Mouse (Mus musculus) lung, embryonic 14.5 days (tissue): ENCODE data around the gene Bmp2k. TPM values are rescaled to one million over a fixed set of nuclear protein-coding genes. Genes with fewer than 3 reads are reported as not detected.

Source experiments
- ATAC-seq: fragments of 200-750 bp; cut with Nextera tagmentation; 2 replicates; pipeline ENCODE4 v1.8.0; 2017; ENCODE audit warnings: mild to moderate bottlenecking, moderate TSS enrichment, moderate library complexity; ENCODE audit not compliant: insufficient read depth
- DNase-seq: peaks from one replicate; pipeline ENCODE4 v3.0.0-alpha.2; 2015
- H3K27ac ChIP-seq: fragments of 300-500 bp; sonication (generic); 2 replicates; pipeline ENCODE4 v1.5.1; 2014; ENCODE audit warnings: low read depth, mild to moderate bottlenecking, moderate library complexity
- H3K27me3 ChIP-seq: fragments of 300-500 bp; sonication (generic); 2 replicates; pipeline ENCODE4 v1.6.1; 2014; ENCODE audit warnings: low read length, control low read depth; ENCODE audit not compliant: insufficient read depth
- H3K36me3 ChIP-seq: fragments of 300-500 bp; sonication (generic); 2 replicates; pipeline ENCODE4 v1.6.1; 2014; ENCODE audit warnings: control low read depth; ENCODE audit not compliant: insufficient read depth
- H3K4me1 ChIP-seq: fragments of 300-500 bp; sonication (generic); 2 replicates; pipeline ENCODE4 v1.6.1; 2014; ENCODE audit warnings: antibody characterized with exemption, control low read depth; ENCODE audit not compliant: insufficient read depth
- H3K4me2 ChIP-seq: fragments of 300-500 bp; sonication (generic); 2 replicates; pipeline ENCODE4 v1.6.1; 2014; ENCODE audit warnings: mild to moderate bottlenecking
- H3K4me3 ChIP-seq: fragments of 300-500 bp; sonication (generic); 2 replicates; pipeline ENCODE4 v1.5.1; 2014; ENCODE audit warnings: low read depth, low read length
- H3K9ac ChIP-seq: fragments of 300-500 bp; sonication (generic); 2 replicates; pipeline ENCODE4 v1.6.1; 2014
- H3K9me3 ChIP-seq: fragments of 300-500 bp; sonication (generic); 2 replicates; pipeline ENCODE4 v1.6.1; 2016; ENCODE audit warnings: low read depth, low read length, control low read depth
- CTCF ChIP-seq: IDR thresholded peaks from 2 replicates; pipeline ENCODE4 v1.5.1; 2016; ENCODE audit warnings: antibody characterized with exemption, low read depth
- WGBS: fragments of 180-500 bp; shearing (Covaris S2); extraction: QIAGEN DNeasy Blood & Tissue Kit; methylation state at CpG from one replicate; pipeline ENCODE4 v1.1.7; 2014; 5-methylcytosine and 5-hydroxymethylcytosine counted together
- polyA plus RNA-seq: library from polyadenylated mRNA; unstranded; fragments of >200 nt; fragmentation: Nextera tagmentation; extraction: Ambion mirVana; gene quantifications from 2 replicates; pipeline ENCODE4 v1.2.1, GENCODE M21; 2014

Bmp2k gene
- polyA plus RNA-seq, 1 experiment from 2014 or later, result 11.0 TPM

GRCm38 (mm10) chr5:97125459-97125970 lies 128.0 kb downstream of the Bmp2k start:
- DNase-seq (no peak), ATAC-seq (peak; percentile 55; the same call in 1 of the 2 replicates)
- WGBS, result 55% methylated on average over 10 of the region's 10 CpGs
- Histone ChIP-seq H3K27me3 (no peaks in the 10 kb centered on the region), H3K4me2 (peak overlapping the region; percentile 16; the same call in 1 of the 2 replicates), H3K9ac (no peak overlapping the region), H3K27ac (no peak overlapping the region), H3K36me3 (no peaks in the 10 kb centered on the region), H3K9me3 (no peaks in the 10 kb centered on the region), H3K4me1 (no peaks in the 10 kb centered on the region), H3K4me3 (no peak overlapping the region)
- TF ChIP-seq CTCF, result no peak

GRCm38 (mm10) chr5:97126005-97126404 lies 128.5 kb downstream of the Bmp2k start:
- peak; percentile 74 for ATAC-seq
- Histone ChIP-seq H3K36me3 (no peaks in the 10 kb centered on the region), H3K4me1 (no peaks in the 10 kb centered on the region), H3K4me2 (no peak overlapping the region), H3K27ac (no peak overlapping the region), H3K9me3 (no peaks in the 10 kb centered on the region), H3K4me3 (no peak overlapping the region), H3K27me3 (no peaks in the 10 kb centered on the region), H3K9ac (no peak overlapping the region)
- DNase-seq, result peak; percentile 82
- TF ChIP-seq CTCF, result peak; percentile 83
- 13% methylated on average over 4 of the region's 4 CpGs for WGBS

DNA sequence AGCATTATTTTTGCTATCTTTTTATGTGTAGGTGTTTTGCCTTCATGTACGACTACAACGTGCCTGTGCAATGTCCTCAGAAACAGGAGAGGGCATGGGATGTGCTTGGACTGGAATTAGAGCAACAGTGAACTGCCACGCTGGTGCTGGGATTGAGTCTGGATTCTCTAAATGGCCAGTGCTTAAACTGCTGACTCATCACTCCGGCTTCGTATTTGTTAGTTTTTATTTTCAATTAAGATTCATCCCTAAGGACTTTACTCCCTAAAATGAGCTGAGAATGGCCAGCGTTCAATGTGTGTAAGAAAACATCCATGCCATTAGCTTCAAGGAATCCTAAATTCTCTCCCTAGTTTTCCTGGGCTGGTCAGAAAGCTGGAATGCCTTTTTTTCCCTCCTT lies 129.8 kb downstream of the Bmp2k start:
- no peaks in the 10 kb centered on the region for H3K4me1 ChIP-seq
- no peaks in the 10 kb centered on the region for H3K27me3 ChIP-seq
- no peaks in the 10 kb centered on the region for H3K36me3 ChIP-seq
- H3K27ac ChIP-seq, result no peak overlapping the region
- no peak overlapping the region for H3K4me2 ChIP-seq
- DNase-seq, result no peak
- H3K9me3 ChIP-seq, result no peaks in the 10 kb centered on the region
- no peak overlapping the region for H3K4me3 ChIP-seq
- 81% methylated on average over 6 of the region's 6 CpGs for WGBS
- no peak for ATAC-seq
- TF ChIP-seq CTCF, result no peak
- H3K9ac ChIP-seq, result no peak overlapping the region

GRCm38 (mm10) chr5:97128242-97129226 lies 131.0 kb downstream of the Bmp2k start:
- Histone ChIP-seq H3K36me3 (no peaks in the 10 kb centered on the region), H3K9ac (no peak overlapping the region), H3K4me1 (no peaks in the 10 kb centered on the region), H3K4me2 (no peak overlapping the region), H3K27me3 (no peaks in the 10 kb centered on the region), H3K27ac (no peak overlapping the region), H3K9me3 (no peaks in the 10 kb centered on the region), H3K4me3 (no peak overlapping the region)
- 46% methylated on average over 21 of the region's 21 CpGs for WGBS
- ATAC-seq (peak; percentile 68), DNase-seq (peak; percentile 91)
- TF ChIP-seq CTCF, result peak; percentile 91

- Histone ChIP-seq H3K36me3 (no peaks in the 10 kb centered on the region), H3K4me1 (no peaks in the 10 kb centered on the region), H3K9me3 (no peaks in the 10 kb centered on the region), H3K4me3 (no peak overlapping the region), H3K27ac (no peak overlapping the region), H3K27me3 (no peaks in the 10 kb centered on the region), H3K4me2 (no peak overlapping the region), H3K9ac (no peak overlapping the region)
- DNase-seq, result no peak
- WGBS, result 85% methylated on average over 2 of the region's 2 CpGs
- no peak for TF ChIP-seq CTCF
- no peak for ATAC-seq
These were observed 132.1 kb downstream of the Bmp2k start for GRCm38 (mm10) chr5:97129589-97129988.

DNA sequence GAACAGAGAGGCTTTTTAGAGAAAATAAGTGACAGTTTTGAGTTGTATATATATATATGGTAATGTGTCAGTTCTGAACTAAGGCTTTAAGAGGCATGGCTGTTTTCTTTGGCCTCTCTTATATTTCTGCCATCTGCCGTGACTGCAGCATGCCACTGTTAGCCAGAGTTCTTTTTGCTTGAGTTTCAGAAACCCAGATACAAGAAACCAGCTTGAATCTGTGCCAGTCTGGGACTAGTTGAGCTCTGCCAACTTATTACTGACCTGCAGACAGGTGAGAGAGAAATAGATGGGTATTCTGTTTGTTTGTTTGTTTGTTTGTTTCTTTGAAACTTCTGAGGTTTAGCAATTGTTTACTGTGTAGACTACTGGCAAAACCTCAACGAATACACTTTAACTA lies 137.8 kb downstream of the Bmp2k start:
- Histone ChIP-seq H3K9me3 (no peaks in the 10 kb centered on the region), H3K27me3 (no peaks in the 10 kb centered on the region), H3K4me3 (no peak overlapping the region), H3K4me2 (no peak overlapping the region), H3K9ac (no peak overlapping the region), H3K36me3 (no peaks in the 10 kb centered on the region), H3K4me1 (no peaks in the 10 kb centered on the region), H3K27ac (no peak overlapping the region)
- no peak for DNase-seq
- no peak for TF ChIP-seq CTCF
- 79% methylated on average over 2 of the region's 2 CpGs for WGBS
- no peak for ATAC-seq

Other genes with a start within 250 kb of the Bmp2k start
- 53.0 and 55.2 TPM in 2 replicates for gene Anxa3, start 204.3 kb upstream of the Bmp2k start, polyA plus RNA-seq
- 3.4 and 4.6 TPM in 2 replicates for gene Paqr3, start 113.9 kb downstream of the Bmp2k start, polyA plus RNA-seq